In the genomic region with DNA sequence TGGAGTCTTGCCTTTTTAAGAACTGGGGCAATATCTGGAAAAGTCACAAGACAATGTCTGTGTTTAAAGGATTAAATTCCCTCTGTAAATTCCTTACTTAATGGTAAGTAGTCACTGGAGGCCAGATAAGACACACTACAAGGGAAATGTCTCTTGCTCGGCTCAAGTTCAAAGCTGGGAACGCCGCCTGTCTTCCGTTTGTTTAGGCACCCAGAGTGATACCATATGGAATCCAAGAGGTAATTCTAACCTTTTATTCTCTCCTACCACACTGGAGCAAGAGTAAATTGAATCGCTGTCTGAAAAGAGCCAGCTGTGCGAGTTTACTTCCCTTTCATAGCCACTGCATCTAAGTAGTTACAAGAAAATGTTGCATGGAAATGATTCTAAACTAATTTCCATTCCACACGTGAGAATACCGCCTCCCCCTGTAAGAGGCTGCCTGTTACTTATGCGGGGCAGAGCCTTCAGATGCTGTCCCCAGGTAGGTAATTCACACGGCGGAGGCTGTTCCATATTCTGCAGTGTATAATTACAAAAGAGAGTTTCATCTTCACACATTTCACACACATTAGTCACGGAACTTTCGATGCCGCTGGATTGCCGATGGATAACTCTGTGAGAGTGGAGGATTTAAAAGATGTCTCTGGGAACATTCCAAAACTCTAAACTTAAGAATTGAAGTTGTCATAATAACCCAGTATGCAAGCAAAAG, we compare ENCODE assay signal across 16 mouse cellular contexts.
DNase-seq lines count a peak whose midpoint lies in the region; ATAC-seq and TF ChIP-seq lines count a peak whose summit lies in the region.
"Had no signal": no experiment of that assay in that cellular context is flagged by ENCODE, and none has a peak within 500 bp of the region (broad histone marks: within the 10 kb centered on the region; RNA-seq: fewer than 3 reads in every experiment).

No protein-coding gene starts in this region.

- no peaks in the 10 kb centered on the region for H3K36me3 ChIP-seq in limb, embryonic 12.5 days
- no peaks in the 10 kb centered on the region for H3K36me3 ChIP-seq in limb, embryonic 10.5 days
- no peaks in the 10 kb centered on the region for H3K36me3 ChIP-seq in thymus, adult 2 months (ENCODE audit: control insufficient read depth, insufficient read depth, low read length)
- H3K36me3 ChIP-seq: liver, embryonic 15.5 days had no signal

- no peak overlapping the region for H3K9ac ChIP-seq in limb, embryonic 12.5 days (replicated peaks)
- H3K9ac ChIP-seq: liver, embryonic 15.5 days had no signal

- DNase-seq in heart, adult 11 months = peak; percentile 52
- no peak for DNase-seq in heart, postnatal 14 days
- DNase-seq in limb, embryonic 10.5 days (ENCODE audit: low spot score) = no peak
- DNase-seq in embryo, embryonic 11.5 days (ENCODE audit: low read depth, low spot score) = peak; percentile 27
- DNase-seq in mesoderm, embryonic 11.5 days (ENCODE audit: low read depth, low spot score) = peak; percentile 52
- no peak for DNase-seq in thymus, adult 2 months
- DNase-seq in layer of hippocampus, adult 9-11 months = no peak
- DNase-seq: adrenal gland, postnatal 36 days; cerebellum, adult 11-12 months; gastrocnemius, postnatal 36 days; heart, postnatal 10 days; thymus, postnatal 14 days had no signal

- no peak for TF ChIP-seq POLR2A in thymus, adult 2 months (IDR thresholded peaks at IDR 0.05; ENCODE audit: control insufficient read depth, extremely low read depth, insufficient read depth, low read length, poor library complexity)

- peak; percentile 69; the same call in 1 of the 2 replicates for ATAC-seq in limb, embryonic 12.5 days (ENCODE audit: insufficient number of reproducible peaks, insufficient read depth, low FRiP score, low TSS enrichment, low read depth)
- ATAC-seq: forebrain, embryonic 16.5 days; inflammation-experienced regulatory T-cells, adult 6 months had no signal

- H3K4me1 ChIP-seq in limb, embryonic 12.5 days (replicated peaks) = peaks cover 12% of the 10 kb centered on the region
- no peaks in the 10 kb centered on the region; the same call in 1 of the 2 replicates for H3K4me1 ChIP-seq in limb, embryonic 10.5 days
- no peaks in the 10 kb centered on the region for H3K4me1 ChIP-seq in thymus, adult 2 months (replicated peaks; ENCODE audit: control insufficient read depth, insufficient read depth, low read length)
- H3K4me1 ChIP-seq: liver, embryonic 15.5 days had no signal

- H3K4me3 ChIP-seq in limb, embryonic 12.5 days (replicated peaks) = no peak overlapping the region
- no peak overlapping the region for H3K4me3 ChIP-seq in limb, embryonic 10.5 days
- H3K4me3 ChIP-seq in thymus, adult 2 months (ENCODE audit: control insufficient read depth, insufficient read depth, low read length) = no peak overlapping the region
- H3K4me3 ChIP-seq: liver, embryonic 15.5 days had no signal

- 45% methylated on average over 15 of the region's 15 CpGs for WGBS in limb, embryonic 12.5 days
- WGBS in limb, embryonic 10.5 days = 68% methylated on average over 15 of the region's 15 CpGs
- WGBS in thymus, adult 2 months = 89% methylated on average over 15 of the region's 15 CpGs

- H3K9me3 ChIP-seq in limb, embryonic 12.5 days = no peaks in the 10 kb centered on the region
- no peaks in the 10 kb centered on the region for H3K9me3 ChIP-seq in limb, embryonic 10.5 days (replicated peaks)
- H3K9me3 ChIP-seq: liver, embryonic 15.5 days had no signal

- H3K27ac ChIP-seq in limb, embryonic 12.5 days = no peak overlapping the region
- H3K27ac ChIP-seq in limb, embryonic 10.5 days = no peak overlapping the region
- H3K27ac ChIP-seq in thymus, adult 2 months (ENCODE audit: control insufficient read depth, insufficient read depth, low read length) = no peak overlapping the region
- H3K27ac ChIP-seq: liver, embryonic 15.5 days had no signal

- H3K27me3 ChIP-seq in limb, embryonic 12.5 days = no peaks in the 10 kb centered on the region
- no peaks in the 10 kb centered on the region for H3K27me3 ChIP-seq in limb, embryonic 10.5 days (ENCODE audit: low read depth, poor library complexity, severe bottlenecking)
- H3K27me3 ChIP-seq in thymus, adult 2 months (ENCODE audit: control insufficient read depth, insufficient read depth, low read length) = no peaks in the 10 kb centered on the region
- H3K27me3 ChIP-seq: liver, embryonic 15.5 days had no signal

- no peak for TF ChIP-seq CTCF in thymus, adult 2 months (IDR thresholded peaks at IDR 0.05; ENCODE audit: borderline replicate concordance, control insufficient read depth, extremely low read depth, insufficient read depth, low read length, poor library complexity)

- intact Hi-C loops in heart, postnatal 14 days (cut with DNase I) = no loop called here

- H3K4me2 ChIP-seq in limb, embryonic 12.5 days = no peak overlapping the region
- H3K4me2 ChIP-seq: liver, embryonic 15.5 days had no signal

Comparison
In these comparisons a context has a peak if more than half of its experiments do, and no peak if none do; other contexts are left out.
1. DNase-seq: peak in heart, adult 11 months (single experiment), embryo, embryonic 11.5 days (single experiment) and mesoderm, embryonic 11.5 days (single experiment); none in heart, postnatal 14 days (0 of 2), limb, embryonic 10.5 days (single experiment), thymus, adult 2 months (single experiment) and layer of hippocampus, adult 9-11 months (single experiment).